Mouse (Mus musculus) left cerebral cortex, postnatal 25 days (tissue): ENCODE measurements around the gene Slc6a6. TPM values are rescaled to one million over a fixed set of nuclear protein-coding genes. Genes with fewer than 3 reads are reported as not detected.

Experiments used
- DNase-seq, 2 experiments: peaks; one replicate each; pipeline ENCODE4 v3.0.0; 2022; ENCODE audit warnings: low spot score in 2 of 2, mixed read lengths in 1 of 2
- intact Hi-C: fragments of 180-260 bp; cut with DNase I; formaldehyde crosslinking; loops from one replicate; pipeline ENCODE4 v1.15.1; 2025
- total RNA-seq, 2 experiments: library from RNA; stranded (reverse); gene quantifications; 2 replicates each; pipeline ENCODE4 v1.2.3; 2021

Gene Slc6a6
- total RNA-seq, 2 experiments from 2014 or later = 128 to 149 TPM

DNA sequence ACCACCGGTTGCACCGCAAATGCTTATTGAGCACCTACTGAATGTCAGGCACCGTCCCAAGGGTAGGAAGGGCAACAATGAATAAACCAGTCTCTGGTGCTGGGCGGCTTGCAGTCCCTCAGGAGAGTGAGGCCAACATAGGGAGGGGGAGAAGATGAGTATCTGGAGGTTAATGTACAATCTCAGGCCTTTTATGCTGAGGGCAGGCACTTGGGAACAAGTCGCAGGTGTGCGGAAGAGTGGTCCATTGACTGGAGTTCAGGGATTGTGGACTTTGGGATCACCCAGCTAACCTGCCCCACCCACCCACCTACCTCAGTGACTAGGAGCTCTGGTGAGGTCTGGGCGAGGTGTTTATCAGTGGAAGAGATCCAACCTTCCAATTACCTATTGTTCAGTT is 6.8 kb downstream of the Slc6a6 start:
- intact Hi-C loops = no loop called here
- no peak for DNase-seq

- no peak for DNase-seq
- intact Hi-C loops = no loop called here
Observed at GRCm38 (mm10) chr6:91691576-91691975, 7.7 kb downstream of the Slc6a6 start.

GRCm38 (mm10) chr6:91693301-91693886 is 9.5 kb downstream of the Slc6a6 start:
- no peak for DNase-seq
- intact Hi-C loops = no loop called here

GRCm38 (mm10) chr6:91694610-91695009 is 10.8 kb downstream of the Slc6a6 start:
- peak in 1 of 2 experiments; percentile 47 for DNase-seq
- intact Hi-C loops = no loop called here

GRCm38 (mm10) chr6:91698831-91699230 is 15.0 kb downstream of the Slc6a6 start:
- intact Hi-C loops = no loop called here
- DNase-seq = no peak

GRCm38 (mm10) chr6:91699482-91700200 is 15.8 kb downstream of the Slc6a6 start:
- intact Hi-C loops = no loop called here

DNA sequence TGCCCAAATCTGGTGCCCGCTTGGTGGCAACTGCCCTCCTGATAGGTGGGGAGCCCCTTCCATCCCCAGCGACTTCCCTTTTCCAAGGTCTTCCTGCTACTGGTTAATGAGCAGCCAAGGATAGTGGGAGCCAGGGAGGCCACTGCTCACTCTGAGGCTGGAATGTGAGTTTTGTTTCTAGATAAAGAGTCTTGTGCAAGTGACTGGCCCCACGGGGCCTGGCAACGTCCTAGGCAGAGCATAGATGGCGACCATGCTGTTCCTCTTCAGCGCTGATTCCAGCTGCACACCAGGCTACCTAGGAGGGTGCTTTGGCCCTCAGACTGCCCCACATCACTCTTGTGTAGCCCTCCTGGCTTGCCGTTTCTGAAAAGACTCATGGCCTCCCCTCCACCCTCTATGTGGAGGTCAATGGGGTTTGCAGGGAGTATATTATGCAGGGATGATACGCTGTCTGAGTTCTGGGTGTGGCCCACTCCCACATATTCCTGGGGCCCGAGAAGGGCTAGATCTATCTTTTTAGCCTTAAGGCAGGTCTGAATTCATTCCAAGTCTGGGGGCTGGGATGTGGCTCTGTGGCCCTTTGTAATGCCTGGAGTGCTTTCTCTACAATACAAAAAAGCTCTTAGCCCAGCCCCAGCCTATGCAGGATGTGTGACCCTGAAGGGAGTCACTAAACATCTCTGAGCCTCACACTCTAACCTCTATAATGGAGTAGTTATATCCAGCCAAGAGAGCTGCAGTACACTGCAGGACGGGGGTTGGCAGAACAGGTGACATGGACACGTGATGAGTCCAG is 17.2 kb downstream of the Slc6a6 start:
- DNase-seq = no peak
- intact Hi-C loops = no loop called here

More at GRCm38 (mm10) chr6:91699482-91700200, 15.8 kb downstream of the Slc6a6 start:
- no peak for DNase-seq

- DNase-seq = no peak
- intact Hi-C loops = no loop called here
Observed at GRCm38 (mm10) chr6:91703459-91703858, 19.6 kb downstream of the Slc6a6 start.

GRCm38 (mm10) chr6:91704446-91704845 is 20.6 kb downstream of the Slc6a6 start:
- intact Hi-C loops = no loop called here
- DNase-seq = no peak

- intact Hi-C loops = no loop called here
Observed at GRCm38 (mm10) chr6:91705651-91706050, 21.8 kb downstream of the Slc6a6 start.

DNA sequence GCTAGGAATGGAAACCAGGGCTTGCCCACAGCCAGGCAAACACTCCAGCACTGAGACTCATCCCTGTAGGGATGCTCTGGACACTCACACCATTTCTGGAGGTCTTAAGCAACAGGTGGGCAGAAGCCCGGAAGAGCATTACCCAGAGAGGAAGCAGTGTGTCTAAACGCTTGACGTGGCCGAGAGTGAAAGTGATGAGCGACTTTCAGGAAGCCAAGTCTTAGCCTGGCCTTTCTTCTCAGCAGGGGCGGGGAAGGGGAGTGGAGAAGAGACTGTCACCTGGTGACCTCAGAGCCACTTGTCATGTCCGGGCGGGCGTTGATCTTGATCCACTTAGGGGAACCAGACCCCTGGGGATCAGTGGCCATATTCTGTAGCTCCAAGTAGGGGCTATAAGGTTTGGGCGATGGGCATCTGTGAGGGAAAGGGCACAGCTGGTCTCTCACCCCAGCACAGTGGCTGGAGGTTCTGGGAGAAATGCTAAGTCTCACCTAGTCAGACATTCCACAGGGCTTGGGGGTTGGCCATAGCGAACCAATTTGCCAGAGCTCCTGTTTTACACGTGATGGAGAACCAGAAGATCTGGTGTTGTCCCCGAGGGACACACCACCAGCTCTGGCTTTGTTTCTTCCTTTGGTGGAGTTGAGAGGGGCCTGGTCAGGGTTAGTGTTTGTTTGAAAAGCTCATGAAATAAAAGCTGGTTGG is 22.4 kb downstream of the Slc6a6 start:
- no peak for DNase-seq
- intact Hi-C loops = no loop called here

More at GRCm38 (mm10) chr6:91705651-91706050, 21.8 kb downstream of the Slc6a6 start:
- DNase-seq = no peak

GRCm38 (mm10) chr6:91707276-91707885 is 23.5 kb downstream of the Slc6a6 start:
- DNase-seq = no peak
- intact Hi-C loops = no loop called here

- intact Hi-C loops = no loop called here
- DNase-seq = no peak
Observed at GRCm38 (mm10) chr6:91707886-91708564, 24.2 kb downstream of the Slc6a6 start.

DNA sequence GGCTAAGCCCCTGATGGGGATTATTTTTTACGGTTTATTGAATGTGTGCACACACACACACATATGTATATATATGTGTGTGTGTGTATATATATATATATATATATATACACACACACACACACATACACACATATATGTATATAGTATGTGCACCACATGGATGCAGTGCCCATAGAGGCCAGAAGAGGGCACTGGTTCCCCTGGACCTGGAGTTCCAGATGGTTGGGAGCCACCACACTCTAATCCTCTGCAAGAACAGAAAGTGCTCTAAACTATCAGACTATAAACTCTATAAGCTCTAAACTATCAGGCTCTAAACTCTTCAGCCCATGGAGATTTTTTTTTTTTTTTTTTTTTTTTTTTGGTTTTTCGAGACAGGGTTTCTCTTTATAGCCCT is 25.1 kb downstream of the Slc6a6 start:
- no peak for DNase-seq
- intact Hi-C loops = no loop called here

GRCm38 (mm10) chr6:91710345-91710930 is 26.6 kb downstream of the Slc6a6 start:
- intact Hi-C loops = no loop called here
- DNase-seq = no peak

GRCm38 (mm10) chr6:91712097-91712854 is 28.4 kb downstream of the Slc6a6 start:
- DNase-seq = no peak
- intact Hi-C loops = no loop called here

DNA sequence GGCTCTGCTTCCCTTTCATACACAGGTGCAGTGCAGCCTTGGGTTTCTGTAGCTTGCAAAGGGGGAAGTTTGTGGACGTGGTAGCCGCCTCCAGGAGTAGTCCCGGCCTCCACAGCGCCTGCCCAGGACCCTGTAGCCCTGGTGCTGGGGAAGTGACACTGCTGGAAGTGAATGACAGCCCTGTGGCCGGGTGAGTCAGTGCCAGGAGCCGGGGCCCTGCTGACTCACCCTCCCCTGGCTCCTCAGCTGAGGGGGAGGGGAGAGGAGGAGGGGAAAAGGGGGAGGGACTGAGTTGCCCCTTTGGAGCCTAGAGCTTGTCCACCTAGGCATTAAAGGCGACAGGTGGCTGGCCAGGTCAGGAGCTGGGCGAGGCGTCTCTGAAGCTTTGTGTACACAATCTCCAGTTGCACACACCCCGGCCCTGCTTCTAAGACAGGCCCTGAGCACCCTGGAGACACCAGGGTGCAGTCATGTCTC is 29.0 kb downstream of the Slc6a6 start:
- intact Hi-C loops = no loop called here
- peak in 1 of 2 experiments; percentile 61 for DNase-seq

- no peak for DNase-seq
- intact Hi-C loops = no loop called here
Observed at GRCm38 (mm10) chr6:91713370-91713896, 29.6 kb downstream of the Slc6a6 start.
